Mouse (Mus musculus) G1E (cell line): ENCODE data around the gene Col25a1.

Experiments
- CTCF ChIP-seq: IDR thresholded peaks from 2 replicates; pipeline ENCODE4 v1.5.1; 2012; ENCODE audit warnings: low read depth, low read length, inconsistent platforms, mixed read lengths
- GATA1 ChIP-seq: IDR thresholded peaks from 2 replicates; pipeline ENCODE4 v1.6.1; 2012; ENCODE audit warnings: borderline replicate concordance, low read length, inconsistent platforms, mixed read lengths
- POLR2AphosphoS5 ChIP-seq: IDR thresholded peaks from 2 replicates; pipeline ENCODE4 v1.6.1; 2012; ENCODE audit warnings: low read depth, low read length, inconsistent platforms; ENCODE audit not compliant: insufficient replicate concordance
- TAL1 ChIP-seq: conservative IDR thresholded peaks from 2 replicates; pipeline ENCODE4 v1.6.1; 2012; ENCODE audit warnings: low read depth, low read length, inconsistent platforms, mixed read lengths

DNA sequence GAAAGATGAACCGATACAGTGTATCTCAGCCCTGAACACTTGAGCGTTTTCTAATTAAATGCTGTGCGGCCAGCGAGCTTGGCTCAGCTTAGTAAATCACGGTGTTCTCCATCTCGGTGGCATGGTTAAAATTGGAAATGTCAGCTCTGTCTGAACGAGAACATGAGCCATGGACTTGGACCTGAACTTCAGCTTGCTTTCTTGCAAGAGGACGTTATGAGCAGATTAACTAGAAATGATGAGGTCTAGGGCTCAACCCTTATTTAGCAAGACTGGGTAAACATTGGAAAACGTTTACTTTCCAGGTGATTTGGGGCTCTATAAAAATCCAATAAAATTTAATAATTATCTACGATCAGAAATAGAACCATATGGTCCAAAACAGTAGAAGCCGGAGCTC, 83.3 kb downstream of the Col25a1 start:
- no peak for TF ChIP-seq CTCF
- TF ChIP-seq GATA1 = no peak
- TF ChIP-seq POLR2AphosphoS5 = no peak
- TF ChIP-seq TAL1 = no peak
